Mouse (Mus musculus): Measurements from ENCODE around the gene Slc39a11.

DNA sequence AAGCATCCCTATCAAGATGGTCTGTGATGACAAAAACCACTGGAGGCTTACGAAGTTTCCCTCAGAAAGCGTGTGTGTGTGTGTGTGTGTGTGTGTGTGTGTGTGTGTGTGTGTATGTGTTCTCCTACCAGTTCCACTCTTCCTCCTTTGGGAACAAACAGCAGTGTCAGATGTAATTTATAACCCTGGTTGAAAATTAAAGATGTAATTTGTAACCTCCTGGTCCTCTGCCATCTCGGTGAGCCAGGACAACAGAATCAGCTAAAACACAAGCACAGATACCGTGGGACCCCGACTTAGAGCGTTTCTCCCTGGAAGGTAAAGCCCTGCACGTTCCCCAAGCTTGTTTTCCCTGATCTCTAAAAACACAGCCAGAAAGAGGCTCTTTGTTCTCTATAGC is 131.7 kb downstream of the Slc39a11 start:
- TF ChIP-seq CTCF (conservative IDR thresholded peaks at IDR 0.05 in 1 of 2, IDR thresholded peaks at IDR 0.05 in 1 of 2; ENCODE audit: low read depth in 2 of 2, low read length in 2 of 2), result no peak
- no peak for TF ChIP-seq EP300 (IDR thresholded peaks at IDR 0.05; ENCODE audit: low read length)
- TF ChIP-seq PAX5 (IDR thresholded peaks at IDR 0.05; ENCODE audit: low read length), result no peak
- TF ChIP-seq MEF2A (IDR thresholded peaks at IDR 0.05; ENCODE audit: borderline replicate concordance, low read depth, low read length), result no peak
- no peak for TF ChIP-seq MAZ (IDR thresholded peaks at IDR 0.05; ENCODE audit: low read depth, low read length)
- TF ChIP-seq ETS1 (conservative IDR thresholded peaks at IDR 0.05; ENCODE audit: low read depth, low read length), result no peak
- no peak for TF ChIP-seq RAD21 (IDR thresholded peaks at IDR 0.05; ENCODE audit: low read depth, low read length)
- TF ChIP-seq POLR2A (IDR thresholded peaks at IDR 0.05; ENCODE audit: low read depth, low read length), result no peak
- TF ChIP-seq NELFE (IDR thresholded peaks at IDR 0.05; ENCODE audit: low read depth, low read length), result no peak
- TF ChIP-seq E2F4 (IDR thresholded peaks at IDR 0.05; ENCODE audit: insufficient replicate concordance, low read depth, low read length), result no peak
- TF ChIP-seq BHLHE40 (IDR thresholded peaks at IDR 0.05; ENCODE audit: low read depth, low read length), result no peak

Measured in CH12.LX (cell line).